Mouse (Mus musculus) gastrocnemius, adult 8-10 months (tissue): ENCODE results near the gene Mdm4. TPM values are rescaled to one million over a fixed set of nuclear protein-coding genes. Genes with fewer than 3 reads are reported as not detected.
"Not testable (repeated sequence)": the region's sequence is repeated elsewhere in the genome, so short reads cannot be mapped to it uniquely, and the experiment has no call there.

ENCODE experiments used
- DNase-seq, 2 experiments: peaks; one replicate each; pipeline ENCODE4 v3.0.0; 2022; ENCODE audit warnings: low spot score in 2 of 2
- total RNA-seq, 4 experiments: library from RNA; stranded (reverse); gene quantifications; 2 replicates each; pipeline ENCODE4 v1.2.4; 2022

Gene Mdm4
- total RNA-seq, 4 experiments from 2014 or later = 18.7 to 25.6 (median 21.5) TPM

DNA sequence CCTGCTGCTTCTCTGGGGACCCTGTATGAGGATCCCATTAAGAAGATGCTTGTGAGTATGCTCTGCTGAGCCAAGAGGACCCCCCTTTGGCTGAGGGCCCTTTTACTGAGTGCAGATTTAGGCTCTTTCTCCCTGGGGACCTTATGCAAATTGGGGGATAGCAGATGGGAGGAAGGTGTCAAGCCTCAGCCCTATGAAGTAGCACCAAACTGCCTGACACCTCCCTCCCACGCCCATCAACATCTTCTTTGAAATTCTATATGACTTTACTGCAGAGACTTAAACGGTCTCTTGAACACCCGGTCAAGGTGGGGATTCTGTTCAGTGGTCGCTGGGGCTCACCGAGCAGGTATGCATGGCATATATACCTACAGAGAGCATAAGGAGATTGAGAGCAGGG, 22.7 kb upstream of the Mdm4 start:
- no peak for DNase-seq

- no peak for DNase-seq
These were observed 21.5 kb upstream of the Mdm4 start for GRCm38 (mm10) chr1:133051829-133052228.

DNA sequence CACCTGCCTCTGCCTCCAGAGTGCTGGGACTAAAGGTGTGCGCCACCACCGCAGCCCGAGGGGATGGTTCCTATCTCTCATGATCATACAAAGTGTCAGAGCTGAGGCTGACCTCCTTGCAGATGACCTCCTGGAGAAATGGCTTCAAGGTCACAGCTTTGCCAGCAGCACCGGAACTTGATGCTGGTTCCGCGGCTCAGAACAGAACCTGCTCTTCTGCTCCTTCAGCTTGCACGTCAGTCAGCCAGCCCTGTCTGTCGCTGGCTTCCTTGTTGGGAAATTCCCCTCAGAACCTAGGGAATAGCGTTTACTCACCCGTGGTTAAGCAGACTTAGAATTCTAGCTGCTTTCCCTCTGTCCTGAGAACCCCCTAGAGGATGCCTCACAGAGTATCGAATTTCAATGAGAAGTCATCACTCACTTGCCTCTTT, 19.7 kb upstream of the Mdm4 start:
- DNase-seq = no peak

DNA sequence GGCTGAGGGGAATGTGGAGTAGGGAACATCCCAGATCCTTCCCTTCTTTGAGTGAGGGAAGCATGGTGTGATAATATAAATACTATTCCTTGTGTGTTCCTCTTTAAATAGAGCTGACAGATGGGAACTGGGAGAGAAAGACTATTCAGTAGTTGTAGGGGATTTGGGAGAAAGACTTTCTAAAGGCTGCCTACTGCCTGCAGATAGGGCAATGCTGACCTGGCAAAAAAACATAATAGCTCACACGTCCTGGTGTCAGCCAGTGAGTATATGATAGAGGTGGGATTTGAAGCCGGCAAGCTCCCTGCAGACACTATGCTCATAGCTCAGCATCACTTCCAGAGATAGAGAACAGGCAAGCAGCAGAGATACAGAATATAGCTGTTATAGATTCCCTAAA, 18.3 kb upstream of the Mdm4 start:
- no peak for DNase-seq

- DNase-seq = peak in 1 of 2 experiments; percentile 31
These were observed 17.2 kb upstream of the Mdm4 start for GRCm38 (mm10) chr1:133047575-133047974.

- no peak for DNase-seq
These were observed 16.1 kb upstream of the Mdm4 start for GRCm38 (mm10) chr1:133046441-133046931.

- DNase-seq = peak; percentile 55 to 72
These were observed 15.6 kb upstream of the Mdm4 start for GRCm38 (mm10) chr1:133045861-133046440.

DNA sequence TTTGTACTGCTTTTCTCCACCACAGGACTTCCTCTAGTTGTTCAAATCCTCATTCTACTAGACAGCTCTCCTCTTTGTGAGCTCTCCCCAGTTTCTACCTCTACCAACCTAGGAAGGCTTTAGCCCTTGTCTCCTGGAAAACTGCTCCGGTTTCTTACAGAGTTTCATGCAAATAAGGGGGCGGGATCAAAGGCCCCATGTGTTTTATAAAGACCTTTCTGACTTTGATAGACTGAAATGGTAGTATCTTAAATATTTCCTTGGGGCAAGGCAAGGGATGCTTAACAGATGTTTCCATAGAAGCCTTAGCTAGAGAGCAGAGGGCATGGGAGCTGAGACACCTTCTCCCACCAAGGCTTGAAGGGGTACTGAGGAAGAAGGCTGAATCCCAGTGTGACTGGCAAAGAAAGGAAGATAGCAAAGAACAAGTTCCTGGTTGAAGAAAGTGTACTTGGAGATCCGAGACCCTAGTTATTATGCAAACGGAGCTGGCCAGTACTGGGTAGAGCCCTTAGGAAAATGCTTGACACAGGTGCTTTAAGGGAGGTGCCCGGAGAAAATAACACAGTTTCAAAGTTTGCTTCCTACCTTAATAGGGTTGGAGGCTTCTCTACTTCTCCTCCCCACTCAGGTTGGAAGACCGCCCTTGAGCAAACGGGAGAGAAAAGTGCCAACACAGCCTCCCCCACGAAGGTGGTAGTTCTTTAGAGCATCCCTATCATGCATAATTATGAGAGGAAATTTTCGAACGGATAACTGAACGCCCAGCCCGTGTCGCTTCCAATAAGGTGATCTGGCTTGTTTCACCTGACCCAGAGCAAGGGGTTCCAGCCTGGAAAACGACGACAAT, 14.9 kb upstream of the Mdm4 start, which contains the start of gene Pik3c2b:
Pik3c2b (plus strand) TSS at position 657 of the 850 bp plus-strand sequence.
- no peak for DNase-seq

DNA sequence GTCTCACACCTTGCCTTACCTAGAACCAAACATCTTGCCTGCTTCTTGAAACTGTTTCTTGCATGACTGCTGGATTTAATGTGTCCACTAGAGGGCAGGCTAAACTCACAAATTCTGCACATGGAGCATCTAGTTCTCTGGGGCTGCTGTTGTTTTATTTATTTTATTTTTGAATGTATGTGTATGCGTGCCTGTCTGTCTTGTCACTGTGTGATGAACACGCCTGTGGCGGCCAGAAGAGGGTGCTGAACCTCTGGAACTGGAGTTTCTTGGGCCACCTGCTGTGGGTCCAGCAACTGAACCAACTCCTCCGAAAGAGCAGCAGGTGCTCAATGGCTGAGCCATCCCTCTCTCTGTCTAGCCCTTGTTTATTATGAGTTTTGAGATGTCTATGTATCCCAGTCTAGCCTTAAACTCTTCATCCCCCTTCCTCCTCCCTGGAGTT, 9.2 kb upstream of the Mdm4 start:
- peak in 1 of 2 experiments; percentile 30 for DNase-seq

- not testable (repeated sequence) for DNase-seq
These were observed 4.3 kb upstream of the Mdm4 start for GRCm38 (mm10) chr1:133034682-133035081.

DNA sequence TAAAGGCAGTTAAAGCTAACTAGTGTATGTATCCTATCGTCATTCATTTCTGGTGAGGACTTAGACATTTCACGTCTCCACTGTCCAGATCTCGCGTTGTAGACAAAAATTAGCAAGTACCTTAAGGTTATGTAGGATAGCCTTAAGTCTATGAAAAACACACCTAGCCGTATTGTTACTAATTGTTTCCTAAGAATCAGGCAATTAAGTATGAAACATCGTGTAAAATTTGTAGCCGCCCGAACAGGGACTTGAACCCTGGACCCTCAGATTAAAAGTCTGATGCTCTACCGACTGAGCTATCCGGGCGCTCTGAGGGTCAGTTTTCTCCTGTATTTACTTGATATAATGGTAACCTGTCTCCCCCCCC, 3.7 kb upstream of the Mdm4 start:
- DNase-seq = peak in 1 of 2 experiments; percentile 29

DNA sequence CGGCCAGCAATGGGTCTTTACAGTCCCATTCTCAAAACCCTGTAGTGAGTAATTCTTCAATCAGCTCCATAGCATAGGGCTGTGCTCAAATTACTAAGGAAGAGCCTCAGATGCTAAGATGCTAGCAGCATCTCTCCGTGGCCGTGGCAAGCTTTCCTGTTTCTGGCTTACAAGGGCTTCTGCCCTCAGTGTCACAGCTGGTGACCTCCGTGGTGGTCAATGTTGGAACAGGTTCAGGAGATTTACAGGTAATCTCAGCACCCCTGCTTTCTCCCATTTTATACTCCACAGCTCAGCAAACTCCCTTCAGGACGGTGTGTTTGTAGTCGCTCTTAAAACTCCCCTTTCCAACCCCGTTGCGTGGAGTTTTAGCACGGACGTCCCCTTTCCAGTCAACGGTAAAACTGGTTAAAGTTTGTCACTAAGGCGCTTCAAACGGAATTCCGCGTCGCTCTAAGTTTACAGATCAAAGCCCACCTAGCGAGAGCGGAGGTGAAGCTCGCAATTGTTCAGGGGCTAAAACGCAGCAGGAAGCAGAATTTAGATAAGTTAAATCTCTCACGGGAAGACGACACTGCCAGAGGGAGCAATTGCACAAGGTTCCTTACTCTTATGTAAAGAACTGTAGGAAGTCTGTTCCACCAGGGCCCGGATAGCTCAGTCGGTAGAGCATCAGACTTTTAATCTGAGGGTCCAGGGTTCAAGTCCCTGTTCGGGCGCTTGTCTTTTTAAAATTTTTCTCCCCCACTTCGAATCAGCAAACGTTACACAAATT, 3.1 kb upstream of the Mdm4 start:
- DNase-seq = peak in 1 of 2 experiments; percentile 30

GRCm38 (mm10) chr1:133032981-133033315, 2.6 kb upstream of the Mdm4 start:
- DNase-seq = no peak

DNA sequence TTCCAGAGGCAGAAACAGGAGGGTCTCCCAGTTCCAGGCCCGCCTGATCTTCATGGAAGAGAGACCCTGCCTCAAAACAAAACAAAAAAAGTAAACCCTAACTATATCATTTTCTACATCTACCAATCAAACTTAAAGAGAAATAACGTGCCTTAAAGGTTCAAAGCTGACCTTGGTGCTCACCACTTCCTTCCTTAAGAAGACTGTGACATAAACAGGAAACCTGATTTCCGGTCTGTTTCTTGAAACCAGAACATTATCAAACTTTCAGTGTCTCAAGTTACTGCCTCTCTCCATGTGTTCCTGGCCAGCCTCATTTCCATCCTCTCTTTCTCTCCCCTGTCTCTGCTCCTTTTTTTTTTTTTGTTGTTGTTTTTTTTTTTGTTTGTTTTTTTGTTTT, 617 bp downstream of the Mdm4 start:
- no peak for DNase-seq

- DNase-seq = no peak
These were observed 2.4 kb downstream of the Mdm4 start for GRCm38 (mm10) chr1:133027980-133028379.

GRCm38 (mm10) chr1:133027126-133027525, 3.2 kb downstream of the Mdm4 start:
- DNase-seq = no peak

DNA sequence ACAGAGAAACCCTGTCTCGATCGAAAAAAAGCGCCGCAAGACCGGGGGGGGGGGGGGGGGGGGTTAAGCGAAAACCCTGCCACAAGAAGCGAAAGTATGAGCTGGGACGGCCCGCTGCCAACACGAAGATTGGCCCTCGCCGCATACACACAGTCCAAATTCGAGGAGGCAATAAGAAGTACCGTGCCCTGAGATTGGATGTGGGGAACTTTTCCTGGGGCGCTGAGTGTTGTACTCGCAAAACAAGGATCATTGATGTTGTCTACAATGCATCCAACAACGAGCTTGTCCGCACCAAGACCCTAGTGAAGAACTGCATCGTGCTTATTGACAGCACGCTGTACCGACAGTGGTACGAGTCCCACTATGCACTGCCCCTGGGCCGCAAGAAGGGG, 4.6 kb downstream of the Mdm4 start:
- not testable (repeated sequence) for DNase-seq

DNA sequence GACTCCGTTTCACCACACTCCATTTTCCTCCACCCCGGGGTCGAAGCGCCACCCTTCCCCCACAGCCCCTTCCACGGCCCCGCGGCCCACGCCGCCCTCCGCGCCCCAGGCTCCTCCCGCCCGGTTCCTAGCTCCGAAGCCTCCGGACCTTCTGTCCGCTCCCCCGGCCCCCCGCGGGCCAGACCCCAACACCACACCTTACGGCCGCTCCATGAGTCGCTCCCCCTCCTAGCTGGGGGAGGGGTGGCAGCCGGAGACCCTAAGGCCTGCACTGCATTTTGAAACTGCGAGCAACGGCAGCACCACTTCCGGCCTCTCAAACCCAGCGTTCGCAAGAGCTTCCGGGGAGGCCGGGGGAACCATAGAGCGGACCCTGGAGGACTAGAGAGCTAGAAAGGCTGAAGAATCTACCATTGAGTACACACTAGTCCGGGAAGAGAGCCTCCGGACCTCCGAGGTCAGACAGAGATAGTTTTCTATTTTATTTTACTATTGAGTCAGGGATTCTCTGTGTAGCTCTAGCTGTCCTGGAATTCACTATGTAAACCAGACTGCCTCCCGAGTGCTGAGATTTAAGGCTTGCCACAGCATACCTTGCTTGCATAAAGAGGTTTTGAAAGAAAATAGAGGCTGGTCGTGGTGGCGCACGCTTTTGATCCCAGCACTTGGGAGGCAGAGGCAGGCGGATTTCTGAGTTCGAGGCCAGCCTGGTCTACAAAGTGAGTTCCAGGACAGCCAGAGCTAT, 5.1 kb downstream of the Mdm4 start:
- peak; percentile 80 to 84 for DNase-seq

GRCm38 (mm10) chr1:133024426-133024825, 5.9 kb downstream of the Mdm4 start:
- DNase-seq = no peak

GRCm38 (mm10) chr1:133023723-133024122, 6.6 kb downstream of the Mdm4 start:
- not testable (repeated sequence) for DNase-seq

GRCm38 (mm10) chr1:133021971-133022370, 8.4 kb downstream of the Mdm4 start:
- DNase-seq = not testable (repeated sequence)
